Mouse (Mus musculus): ENCODE measurements at regions not wholly inside any gene's neighbourhood (a gene's known extent, or its start where the extent isn't known, plus 50 kb on each side); places are given as distances from the start of the nearest gene placed in this dataset.

DNA sequence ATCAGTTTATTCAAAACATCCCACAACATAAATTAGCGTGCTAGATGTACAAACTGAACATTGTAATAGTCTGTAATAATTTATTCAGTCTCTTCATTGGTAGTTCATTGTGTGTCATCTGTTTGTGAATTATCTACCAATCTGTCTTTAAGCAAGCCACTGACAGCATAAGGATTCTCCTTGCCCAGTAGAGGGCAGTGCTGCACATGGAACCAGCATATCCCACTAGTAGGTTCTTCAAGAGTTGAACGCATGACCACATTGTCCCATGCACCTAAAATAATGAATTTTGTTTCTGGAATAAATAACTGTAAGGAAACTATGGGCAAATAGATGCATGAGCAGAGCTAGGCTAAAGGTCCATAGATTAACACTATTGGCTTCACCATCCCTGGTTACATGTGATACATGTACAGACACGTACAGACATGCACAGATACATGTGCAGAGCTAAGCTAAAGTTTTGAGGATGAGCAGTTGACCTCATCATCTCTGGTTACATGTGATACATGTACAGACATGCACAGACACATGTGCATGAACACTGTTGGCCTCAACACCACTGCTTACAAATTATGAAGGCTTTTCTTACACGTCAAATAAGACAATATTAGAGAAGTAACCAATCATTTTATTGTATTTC, 143.0 kb upstream of the Ctnnd2 start:
- DNase-seq (ENCODE audit: low spot score): peak; percentile 34

DNA sequence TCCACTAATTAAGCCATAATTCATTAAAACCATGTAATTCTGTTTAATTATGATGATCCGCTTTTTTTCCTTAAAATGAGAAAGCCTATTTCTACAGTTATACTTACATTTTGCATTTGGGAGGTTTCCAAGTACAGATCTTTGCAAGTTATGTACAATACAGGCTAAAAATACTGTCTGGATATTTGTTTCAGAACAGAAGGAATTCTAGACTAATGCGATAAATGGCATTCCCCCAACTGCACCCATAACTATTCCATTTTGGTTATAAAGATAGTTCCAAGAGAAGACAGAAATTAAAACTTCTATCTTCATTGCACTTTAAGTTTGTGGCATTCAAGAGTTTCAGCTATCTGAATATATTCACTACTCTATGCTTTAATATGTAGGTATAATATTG, 137.0 kb upstream of the Ctnnd2 start:
- DNase-seq (ENCODE audit: low spot score): no peak

DNA sequence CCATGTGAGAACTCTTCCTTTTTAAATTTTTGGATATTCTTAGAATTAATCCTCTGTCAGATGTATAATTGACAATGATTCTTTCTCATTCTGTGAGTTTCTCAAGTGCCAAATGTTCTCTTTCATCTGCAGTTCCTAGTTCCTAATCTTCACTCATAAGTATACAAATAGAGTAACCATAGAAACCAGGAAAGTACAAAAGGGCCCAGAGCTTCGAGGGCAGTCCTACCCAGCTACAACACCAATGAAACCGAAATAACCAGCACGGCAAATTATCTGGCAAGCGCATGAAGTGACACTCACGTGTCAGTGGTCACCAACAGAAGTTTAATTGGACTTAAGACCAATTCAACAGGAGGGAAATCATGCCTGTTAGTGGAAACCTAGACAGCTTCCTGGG, 121.5 kb upstream of the Ctnnd2 start:
- DNase-seq (ENCODE audit: low spot score): peak; percentile 7

DNA sequence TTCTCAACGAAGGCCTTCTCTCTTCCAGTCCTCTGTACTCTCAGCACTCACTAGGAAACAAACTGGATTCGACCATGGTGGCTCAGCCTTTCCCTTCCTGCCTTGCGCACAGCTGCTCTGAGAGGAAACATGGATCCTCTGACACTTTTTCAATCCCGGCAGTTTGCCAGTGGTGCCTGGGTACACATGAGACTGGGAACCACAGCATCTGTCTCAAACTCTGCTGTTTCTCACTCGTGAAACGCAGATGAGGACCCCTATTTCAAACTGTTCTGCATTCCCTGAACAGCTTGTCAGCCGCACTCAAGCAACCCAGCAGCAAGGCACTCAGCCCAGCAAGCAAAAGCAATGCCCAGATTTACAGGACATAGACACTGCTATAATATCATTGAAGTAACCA, 112.6 kb upstream of the Ctnnd2 start:
- no peak for DNase-seq (ENCODE audit: low spot score)

DNA sequence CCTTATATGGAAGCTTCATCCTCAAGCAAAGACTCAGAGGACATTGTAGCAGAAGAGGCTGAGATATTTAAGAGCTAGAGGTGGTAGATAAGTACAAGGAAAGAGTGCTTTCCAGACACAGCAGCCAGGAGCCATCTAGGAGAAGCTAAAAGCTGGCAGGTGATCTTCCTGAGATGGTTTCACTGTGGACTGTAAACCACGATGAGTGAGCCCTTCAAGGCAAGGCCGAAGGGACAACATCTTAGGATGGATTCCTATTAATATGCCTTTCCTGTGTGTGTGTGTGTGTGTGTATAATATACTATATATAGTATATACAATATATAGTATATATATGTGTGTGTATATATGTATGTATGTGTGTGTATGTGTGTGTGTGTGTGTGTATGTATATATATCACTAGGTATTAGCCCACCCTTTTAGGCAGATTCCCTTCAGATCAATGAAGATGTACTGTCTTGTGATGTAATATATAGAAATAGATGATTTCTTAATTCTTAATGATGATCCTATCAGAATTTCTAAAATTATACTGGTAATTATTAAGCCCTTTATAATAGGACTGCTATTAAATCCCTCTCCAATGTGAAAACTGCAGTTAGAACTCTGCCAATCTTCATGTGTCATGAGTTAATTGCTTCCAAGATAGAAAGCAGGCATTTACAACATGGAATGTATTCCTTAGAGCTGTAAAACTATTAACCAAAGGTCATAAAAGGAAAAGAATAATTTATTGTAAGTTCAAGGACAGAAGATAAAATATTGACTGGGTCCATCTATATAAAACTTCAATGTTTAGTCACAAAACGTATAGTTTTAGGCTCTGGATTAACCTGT, 111.7 kb upstream of the Ctnnd2 start:
- DNase-seq (ENCODE audit: low spot score): no peak

DNA sequence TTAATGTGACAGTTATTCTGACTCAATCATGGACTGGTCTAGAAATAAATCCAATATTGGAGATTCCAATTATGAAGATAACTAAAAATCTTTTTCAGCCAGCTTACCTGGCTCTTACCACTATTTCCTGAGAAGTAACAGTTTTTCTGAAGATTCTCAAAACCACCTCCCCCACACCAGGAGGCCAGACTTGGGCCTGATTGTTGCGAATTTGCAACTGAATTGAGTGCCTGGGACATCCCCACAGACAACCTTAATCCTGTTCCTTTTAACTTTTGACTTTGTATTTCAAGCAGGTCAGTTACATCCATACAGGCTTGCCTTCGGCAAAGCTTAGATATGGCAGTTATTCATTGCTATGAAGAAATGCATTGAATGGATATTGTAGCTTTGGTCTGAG, 100.7 kb upstream of the Ctnnd2 start:
- DNase-seq (ENCODE audit: low spot score): no peak

DNA sequence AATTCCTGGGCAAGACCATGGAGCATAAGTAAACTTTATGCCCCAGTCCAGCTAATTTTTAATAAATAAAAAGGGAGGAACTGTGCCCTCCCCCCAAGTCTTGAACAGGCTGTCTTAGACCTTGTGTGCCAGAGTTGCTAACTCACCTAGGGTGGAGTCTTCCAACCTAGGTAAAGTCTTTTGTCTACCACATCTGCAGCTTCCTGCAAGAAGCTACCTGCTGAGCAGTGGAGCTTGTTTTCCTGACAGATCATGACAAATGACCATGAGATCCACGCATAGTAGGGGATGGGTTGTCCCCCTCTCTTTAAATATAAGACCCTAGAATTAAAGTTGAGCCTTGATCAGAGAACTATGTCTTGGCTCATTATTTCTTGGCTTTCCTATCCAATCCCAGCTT, 100.1 kb upstream of the Ctnnd2 start:
- no peak for DNase-seq (ENCODE audit: low spot score)

DNA sequence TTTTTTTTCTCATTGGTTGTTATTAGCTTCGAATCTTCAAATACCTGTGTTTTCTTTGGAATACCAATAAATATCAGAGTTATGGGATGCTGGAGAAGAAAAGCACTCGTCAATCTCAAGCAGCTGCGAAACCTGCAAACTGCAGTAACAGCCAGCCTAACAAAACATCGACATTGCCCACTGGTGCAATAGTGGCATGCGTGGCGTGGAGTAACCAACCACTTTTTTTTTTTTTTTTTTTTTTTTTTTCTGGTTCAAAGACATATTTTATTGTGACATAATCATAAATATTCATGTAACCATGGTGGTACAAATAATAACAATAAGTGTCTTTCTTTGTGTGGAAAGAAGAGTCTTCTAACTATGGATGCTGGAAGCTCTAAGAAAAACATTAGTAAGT, 85.3 kb upstream of the Ctnnd2 start:
- no peak for DNase-seq (ENCODE audit: low spot score)

DNA sequence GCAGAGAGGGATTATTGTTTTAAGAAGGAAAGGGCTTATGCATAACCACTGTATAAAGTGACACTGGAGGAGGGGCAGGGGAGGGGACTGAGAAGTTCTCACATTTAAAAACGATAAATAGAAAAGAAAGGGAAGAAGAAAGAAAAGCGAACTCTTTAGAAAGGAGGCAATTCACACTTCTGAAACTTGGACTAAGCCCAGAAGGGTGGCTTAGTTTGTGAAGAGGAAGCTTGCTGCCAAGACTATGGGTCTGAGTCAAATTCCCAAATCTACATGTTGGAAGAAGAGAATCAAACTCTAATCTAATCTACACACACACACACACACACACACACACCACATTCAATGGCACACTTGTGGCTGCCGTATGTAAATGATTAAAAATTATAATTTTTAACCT, 50.3 kb upstream of the Ctnnd2 start:
- no peak for DNase-seq (ENCODE audit: low spot score)
